Mouse (Mus musculus): ENCODE data around the gene Ankib1. TPM values are rescaled to one million over a fixed set of nuclear protein-coding genes. Genes with fewer than 3 reads are reported as not detected.
"Not testable (repeated sequence)": the region's sequence is repeated elsewhere in the genome, so short reads cannot be mapped to it uniquely, and the experiment has no call there.

Ankib1 gene
- polyA plus RNA-seq, 1 experiment, result 10.1 TPM

DNA sequence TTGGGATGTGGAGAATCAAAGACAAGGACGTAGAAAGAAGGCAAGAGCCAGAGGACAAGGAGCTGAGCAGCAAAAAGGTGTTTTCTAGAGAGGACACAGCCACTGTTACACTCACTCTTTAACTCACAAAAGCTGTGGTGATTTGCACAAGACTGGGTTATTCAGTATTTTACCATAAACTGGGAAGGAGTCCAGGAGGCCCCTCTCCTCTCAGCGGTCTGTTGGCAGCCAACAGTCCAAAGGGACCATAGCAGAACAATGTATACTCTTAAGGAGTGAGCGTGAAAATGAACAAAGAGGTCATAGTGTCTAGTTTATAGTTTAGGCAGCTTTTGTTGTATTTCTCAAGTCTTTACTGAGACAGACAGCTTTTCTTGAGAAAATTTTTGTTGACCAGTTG is 31.2 kb downstream of the Ankib1 start:
- 71% methylated on average over 3 of the region's 3 CpGs for WGBS
- TF ChIP-seq POLR2A (IDR thresholded peaks at IDR 0.05; ENCODE audit: borderline replicate concordance, control insufficient read depth, low read depth, low read length), result no peak
- TF ChIP-seq CTCF (IDR thresholded peaks at IDR 0.05; ENCODE audit: control insufficient read depth, insufficient read depth, low read length), result no peak
- Histone ChIP-seq H3K4me1 (ENCODE audit: control insufficient read depth, insufficient read depth, low read length) (no peaks in the 10 kb centered on the region; the same call in 1 of the 2 replicates), H3K4me3 (replicated peaks; ENCODE audit: control insufficient read depth, low read depth, low read length) (no peak overlapping the region), H3K27ac (ENCODE audit: control insufficient read depth, insufficient read depth, low read depth, low read length, poor library complexity) (no peak overlapping the region)

- not testable (repeated sequence) for H3K4me3 ChIP-seq (replicated peaks; ENCODE audit: control insufficient read depth, low read depth, low read length); H3K4me1 ChIP-seq (ENCODE audit: control insufficient read depth, insufficient read depth, low read length); H3K27ac ChIP-seq (ENCODE audit: control insufficient read depth, insufficient read depth, low read depth, low read length, poor library complexity)
Measured at GRCm38 (mm10) chr5:3750536-3750935, 52.2 kb downstream of the Ankib1 start.

GRCm38 (mm10) chr5:3732846-3733245 is 69.9 kb downstream of the Ankib1 start:
- WGBS, result 93% methylated on average over 24 of the region's 24 CpGs
- H3K4me3 ChIP-seq (replicated peaks; ENCODE audit: control insufficient read depth, low read depth, low read length); H3K27ac ChIP-seq (ENCODE audit: control insufficient read depth, insufficient read depth, low read depth, low read length, poor library complexity); H3K4me1 ChIP-seq (ENCODE audit: control insufficient read depth, insufficient read depth, low read length): not testable (repeated sequence)

DNA sequence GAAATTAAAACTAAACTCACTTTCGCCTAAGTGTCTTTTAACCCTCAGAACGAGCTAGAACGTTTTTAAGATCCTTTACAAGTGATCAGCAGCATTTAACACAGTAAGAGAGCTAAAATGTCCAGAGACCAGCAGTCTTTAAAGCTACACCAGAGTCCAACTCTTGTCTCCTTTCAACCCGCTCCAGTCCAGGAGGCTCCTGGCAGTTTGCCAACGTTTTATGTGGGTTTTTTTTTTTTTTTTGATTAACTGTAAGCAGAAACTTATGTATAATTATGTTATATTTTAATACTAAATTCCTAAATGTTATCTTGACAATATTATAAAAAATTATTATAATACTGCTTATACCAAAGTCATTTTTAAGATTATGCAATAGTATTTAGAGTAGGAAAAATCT is 73.9 kb downstream of the Ankib1 start:
- TF ChIP-seq CTCF (IDR thresholded peaks at IDR 0.05; ENCODE audit: control insufficient read depth, insufficient read depth, low read length), result no peak
- TF ChIP-seq POLR2A (IDR thresholded peaks at IDR 0.05; ENCODE audit: borderline replicate concordance, control insufficient read depth, low read depth, low read length), result no peak
- 80% methylated on average over 5 of the region's 5 CpGs for WGBS
- Histone ChIP-seq H3K4me1 (ENCODE audit: control insufficient read depth, insufficient read depth, low read length) (no peaks in the 10 kb centered on the region), H3K27ac (ENCODE audit: control insufficient read depth, insufficient read depth, low read depth, low read length, poor library complexity) (no peak overlapping the region), H3K4me3 (replicated peaks; ENCODE audit: control insufficient read depth, low read depth, low read length) (no peak overlapping the region)

DNA sequence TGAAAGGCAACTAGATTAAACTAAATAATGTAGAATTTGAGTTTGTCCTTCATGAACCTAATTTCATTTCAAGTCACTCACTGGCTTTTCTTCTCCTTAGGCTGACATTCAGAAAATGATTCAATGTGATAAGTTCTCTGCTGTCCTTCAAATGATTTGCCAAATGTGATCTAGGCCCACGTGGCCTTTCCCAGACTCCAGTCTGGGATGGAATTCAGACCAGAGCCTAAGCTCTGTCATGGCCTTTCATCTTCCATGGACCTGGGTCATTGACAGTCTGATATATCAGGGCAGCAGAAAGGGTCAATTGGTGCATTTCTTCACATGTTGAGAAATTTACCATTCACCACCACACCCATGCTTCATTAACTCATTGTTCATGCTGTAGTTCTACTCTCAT is 77.2 kb downstream of the Ankib1 start:
- no peak overlapping the region for H3K4me3 ChIP-seq (replicated peaks; ENCODE audit: control insufficient read depth, low read depth, low read length)
- TF ChIP-seq POLR2A (IDR thresholded peaks at IDR 0.05; ENCODE audit: borderline replicate concordance, control insufficient read depth, low read depth, low read length), result no peak
- TF ChIP-seq CTCF (IDR thresholded peaks at IDR 0.05; ENCODE audit: control insufficient read depth, insufficient read depth, low read length), result no peak
- WGBS, result 83% methylated on average over 1 of the region's 1 CpGs

GRCm38 (mm10) chr5:3723415-3723814 is 79.3 kb downstream of the Ankib1 start:
- 77% methylated on average over 2 of the region's 2 CpGs for WGBS
- TF ChIP-seq POLR2A (IDR thresholded peaks at IDR 0.05; ENCODE audit: borderline replicate concordance, control insufficient read depth, low read depth, low read length) (no peak), CTCF (IDR thresholded peaks at IDR 0.05; ENCODE audit: control insufficient read depth, insufficient read depth, low read length) (no peak)
- H3K4me3 ChIP-seq (replicated peaks; ENCODE audit: control insufficient read depth, low read depth, low read length), result no peak overlapping the region
- no peak overlapping the region for H3K27ac ChIP-seq (ENCODE audit: control insufficient read depth, insufficient read depth, low read depth, low read length, poor library complexity)
- peaks cover 2% of the 10 kb centered on the region; the same call in 1 of the 2 replicates for H3K4me1 ChIP-seq (ENCODE audit: control insufficient read depth, insufficient read depth, low read length)

More for the DNA sequence above, 77.2 kb downstream of the Ankib1 start:
- Histone ChIP-seq H3K27ac (ENCODE audit: control insufficient read depth, insufficient read depth, low read depth, low read length, poor library complexity) (no peak overlapping the region), H3K4me1 (ENCODE audit: control insufficient read depth, insufficient read depth, low read length) (no peaks in the 10 kb centered on the region)

DNA sequence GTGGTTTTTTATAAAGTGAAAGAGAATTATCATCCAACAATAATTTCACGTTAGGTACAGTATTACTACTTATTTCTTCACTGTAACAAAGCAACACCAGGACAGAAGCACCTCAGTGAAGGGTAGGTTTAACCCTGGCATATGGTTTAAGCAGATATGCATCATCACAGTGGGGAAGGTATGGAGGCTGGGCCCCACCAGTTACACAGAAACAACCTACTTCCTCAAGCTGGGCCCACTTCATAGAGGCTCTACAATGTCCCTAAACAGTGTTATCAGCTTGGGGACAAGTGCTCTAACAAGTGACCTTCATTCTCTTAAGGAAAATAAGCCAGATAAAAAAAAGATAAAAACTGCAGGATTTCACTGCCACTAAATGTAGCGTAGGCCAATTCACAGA is 79.9 kb downstream of the Ankib1 start:
- Histone ChIP-seq H3K4me1 (ENCODE audit: control insufficient read depth, insufficient read depth, low read length) (peaks cover 2% of the 10 kb centered on the region; the same call in 1 of the 2 replicates), H3K27ac (ENCODE audit: control insufficient read depth, insufficient read depth, low read depth, low read length, poor library complexity) (no peak overlapping the region), H3K4me3 (replicated peaks; ENCODE audit: control insufficient read depth, low read depth, low read length) (no peak overlapping the region)
- 77% methylated on average over 2 of the region's 2 CpGs for WGBS
- TF ChIP-seq POLR2A (IDR thresholded peaks at IDR 0.05; ENCODE audit: borderline replicate concordance, control insufficient read depth, low read depth, low read length) (no peak), CTCF (IDR thresholded peaks at IDR 0.05; ENCODE audit: control insufficient read depth, insufficient read depth, low read length) (no peak)

DNA sequence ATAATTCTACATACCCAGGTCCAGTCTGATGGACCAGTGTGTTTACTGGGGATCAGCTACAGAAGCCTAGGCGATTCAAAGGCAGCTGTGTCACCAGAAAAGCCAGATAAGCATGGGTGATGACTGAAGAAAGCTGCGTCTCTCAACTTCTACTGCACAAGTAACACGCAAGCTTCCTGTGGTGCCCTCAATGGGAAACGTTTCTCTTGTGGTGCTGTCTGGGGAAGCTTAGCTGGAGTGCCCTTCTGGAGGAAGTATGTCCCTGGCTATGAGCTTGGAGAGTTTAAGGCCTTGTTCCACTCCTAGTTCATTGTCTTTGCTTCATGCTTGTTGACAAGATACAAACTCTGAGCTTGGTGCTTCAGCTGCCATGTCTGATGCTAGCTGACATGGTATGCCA is 83.4 kb downstream of the Ankib1 start:
- Histone ChIP-seq H3K27ac (ENCODE audit: control insufficient read depth, insufficient read depth, low read depth, low read length, poor library complexity) (no peak overlapping the region), H3K4me1 (ENCODE audit: control insufficient read depth, insufficient read depth, low read length) (peaks cover 2% of the 10 kb centered on the region; the same call in 1 of the 2 replicates), H3K4me3 (replicated peaks; ENCODE audit: control insufficient read depth, low read depth, low read length) (no peak overlapping the region)
- 56% methylated on average over 4 of the region's 4 CpGs for WGBS
- TF ChIP-seq CTCF (IDR thresholded peaks at IDR 0.05; ENCODE audit: control insufficient read depth, insufficient read depth, low read length) (no peak), POLR2A (IDR thresholded peaks at IDR 0.05; ENCODE audit: borderline replicate concordance, control insufficient read depth, low read depth, low read length) (no peak)

GRCm38 (mm10) chr5:3715800-3716199 is 86.9 kb downstream of the Ankib1 start:
- H3K4me3 ChIP-seq (replicated peaks; ENCODE audit: control insufficient read depth, low read depth, low read length), result no peak overlapping the region
- TF ChIP-seq CTCF (IDR thresholded peaks at IDR 0.05; ENCODE audit: control insufficient read depth, insufficient read depth, low read length) (no peak), POLR2A (IDR thresholded peaks at IDR 0.05; ENCODE audit: borderline replicate concordance, control insufficient read depth, low read depth, low read length) (no peak)
- H3K27ac ChIP-seq (ENCODE audit: control insufficient read depth, insufficient read depth, low read depth, low read length, poor library complexity), result no peak overlapping the region
- WGBS, result 81% methylated on average over 5 of the region's 5 CpGs
- H3K4me1 ChIP-seq (ENCODE audit: control insufficient read depth, insufficient read depth, low read length), result peaks cover 2% of the 10 kb centered on the region; the same call in 1 of the 2 replicates

Data from bone marrow, adult 2 months (tissue).